8 mouse cellular contexts compared by ENCODE assay signal in genomic region chr15:99127851-99128522, GRCm38 (mm10). TPM values are rescaled to one million over a fixed set of nuclear protein-coding genes. Genes with fewer than 3 reads are reported as not detected.
DNase-seq lines count a peak whose midpoint lies in the region; ATAC-seq and TF ChIP-seq lines count a peak whose summit lies in the region.
"Had no signal": no experiment of that assay in that cellular context is flagged by ENCODE, and none has a peak within 500 bp of the region (broad histone marks: within the 10 kb centered on the region; RNA-seq: fewer than 3 reads in every experiment).

No protein-coding gene starts in this region.

- no peak overlapping the region for H3K27ac ChIP-seq in neural tube, embryonic 11.5 days (ENCODE audit: low read depth, low read length)
- H3K27ac ChIP-seq in hindbrain, embryonic 12.5 days: no peak overlapping the region
- no peak overlapping the region for H3K27ac ChIP-seq in liver, embryonic 16.5 days (ENCODE audit: low read length)
- H3K27ac ChIP-seq in thymus, adult 2 months (ENCODE audit: control insufficient read depth, insufficient read depth, low read length): no peak overlapping the region

- no peak for DNase-seq in neural tube, embryonic 11.5 days (ENCODE audit: low spot score)
- DNase-seq in neural tube, embryonic 10.5 days (ENCODE audit: extremely low spot score, low spot score): no peak
- DNase-seq in urinary bladder, adult 2 months (ENCODE audit: low spot score): no peak
- no peak for DNase-seq in thymus, adult 2 months
- DNase-seq in gastrocnemius, adult 18-20 months (ENCODE audit: low spot score): no peak
- DNase-seq: cerebellum, adult 11-12 months had no signal

- H3K4me2 ChIP-seq in neural tube, embryonic 11.5 days (ENCODE audit: low read depth): peak overlapping the region; percentile 68
- peak overlapping the region; percentile 71 for H3K4me2 ChIP-seq in hindbrain, embryonic 12.5 days (replicated peaks)
- H3K4me2 ChIP-seq in liver, embryonic 16.5 days (ENCODE audit: low read depth, low read length): 0 out of 2 replicates have a peak overlapping the region, but pooled peaks have one; percentile 14

- no peak for ATAC-seq in neural tube, embryonic 11.5 days (ENCODE audit: insufficient read depth, low FRiP score, low TSS enrichment)
- no peak for ATAC-seq in hindbrain, embryonic 12.5 days (ENCODE audit: low FRiP score)
- no peak for ATAC-seq in liver, embryonic 16.5 days (ENCODE audit: low read depth)

- H3K9me3 ChIP-seq in neural tube, embryonic 11.5 days (ENCODE audit: control insufficient read depth, low read length): no peaks in the 10 kb centered on the region
- no peaks in the 10 kb centered on the region for H3K9me3 ChIP-seq in hindbrain, embryonic 12.5 days (replicated peaks)
- H3K9me3 ChIP-seq in liver, embryonic 16.5 days (replicated peaks; ENCODE audit: control insufficient read depth, low read length): no peaks in the 10 kb centered on the region

- no peak for TF ChIP-seq POLR2A in thymus, adult 2 months (IDR thresholded peaks at IDR 0.05; ENCODE audit: control insufficient read depth, extremely low read depth, insufficient read depth, low read length, poor library complexity)

- peak overlapping the region; percentile 83 for H3K9ac ChIP-seq in neural tube, embryonic 11.5 days (ENCODE audit: low read length)
- H3K9ac ChIP-seq in hindbrain, embryonic 12.5 days: peak overlapping the region; percentile 91
- H3K9ac ChIP-seq in liver, embryonic 16.5 days (ENCODE audit: low read depth, low read length): no peak overlapping the region

- H3K36me3 ChIP-seq in neural tube, embryonic 11.5 days (ENCODE audit: control insufficient read depth, insufficient read depth, low read length): no peaks in the 10 kb centered on the region
- H3K36me3 ChIP-seq in hindbrain, embryonic 12.5 days: no peaks in the 10 kb centered on the region
- H3K36me3 ChIP-seq in liver, embryonic 16.5 days (ENCODE audit: control insufficient read depth, insufficient read depth): no peaks in the 10 kb centered on the region
- H3K36me3 ChIP-seq in thymus, adult 2 months (ENCODE audit: control insufficient read depth, insufficient read depth, low read length): no peaks in the 10 kb centered on the region

- peak overlapping the region; percentile 80 for H3K4me3 ChIP-seq in neural tube, embryonic 11.5 days (ENCODE audit: low read depth, low read length)
- peak overlapping the region; percentile 76 for H3K4me3 ChIP-seq in hindbrain, embryonic 12.5 days
- H3K4me3 ChIP-seq in liver, embryonic 16.5 days (ENCODE audit: low read depth, low read length): no peak overlapping the region
- no peak overlapping the region for H3K4me3 ChIP-seq in thymus, adult 2 months (ENCODE audit: control insufficient read depth, insufficient read depth, low read length)

- peaks cover 11% of the 10 kb centered on the region; the same call in 1 of the 2 replicates for H3K4me1 ChIP-seq in neural tube, embryonic 11.5 days (ENCODE audit: control insufficient read depth, insufficient read depth, low read length)
- H3K4me1 ChIP-seq in hindbrain, embryonic 12.5 days: peaks cover 33% of the 10 kb centered on the region
- peaks cover 3% of the 10 kb centered on the region for H3K4me1 ChIP-seq in liver, embryonic 16.5 days (ENCODE audit: control insufficient read depth, low read depth, low read length)
- peaks cover 27% of the 10 kb centered on the region for H3K4me1 ChIP-seq in thymus, adult 2 months (replicated peaks; ENCODE audit: control insufficient read depth, insufficient read depth, low read length)

- TF ChIP-seq CTCF in thymus, adult 2 months (IDR thresholded peaks at IDR 0.05; ENCODE audit: borderline replicate concordance, control insufficient read depth, extremely low read depth, insufficient read depth, low read length, poor library complexity): no peak

- 70% methylated on average over 6 of the region's 6 CpGs for WGBS in neural tube, embryonic 11.5 days
- 56% methylated on average over 6 of the region's 6 CpGs for WGBS in hindbrain, embryonic 12.5 days
- 41% methylated on average over 6 of the region's 6 CpGs for WGBS in liver, embryonic 16.5 days (ENCODE audit: insufficient replicate concordance)
- 85% methylated on average over 6 of the region's 6 CpGs for WGBS in thymus, adult 2 months

- H3K27me3 ChIP-seq in neural tube, embryonic 11.5 days (ENCODE audit: control insufficient read depth, insufficient read depth, low read length): no peaks in the 10 kb centered on the region
- H3K27me3 ChIP-seq in hindbrain, embryonic 12.5 days: no peaks in the 10 kb centered on the region
- H3K27me3 ChIP-seq in liver, embryonic 16.5 days (ENCODE audit: control insufficient read depth, insufficient read depth, low read depth, low read length): peaks cover 11% of the 10 kb centered on the region
- H3K27me3 ChIP-seq in thymus, adult 2 months (ENCODE audit: control insufficient read depth, insufficient read depth, low read length): no peaks in the 10 kb centered on the region

RNA-seq across cellular contexts. Expression of gene Spats2, which starts 2.3 kb away (rescaled TPM):
- polyA plus RNA-seq in neural tube, embryonic 11.5 days (2014; fragmentation: Nextera tagmentation; extraction: Ambion mirVana): 63.3 and 63.7 TPM in 2 replicates
- polyA plus RNA-seq in hindbrain, embryonic 12.5 days (2016; fragmentation: Nextera tagmentation; extraction: Ambion mirVana): 72.7 and 73.6 TPM in 2 replicates
- 5.5 and 6.0 TPM in 2 replicates for polyA plus RNA-seq in liver, embryonic 16.5 days (2015; fragmentation: Nextera tagmentation; extraction: Ambion mirVana)
- polyA plus RNA-seq in urinary bladder, adult 2 months (2012; rRNA removed): 14.2 and 14.3 TPM in 2 replicates
- polyA plus RNA-seq in thymus, adult 2 months (2012; rRNA removed): 11.8 and 12.2 TPM in 2 replicates
- 1 to 10 TPM; 3.8 to 4.6 TPM for total RNA-seq in gastrocnemius, adult 18-20 months (2021)

RNA-seq across cellular contexts. Expression of gene Dnajc22, which starts 35.0 kb away (rescaled TPM):
- 0.19 and 0.41 TPM in 2 replicates for polyA plus RNA-seq in neural tube, embryonic 11.5 days (2014; fragmentation: Nextera tagmentation; extraction: Ambion mirVana)
- 3.2 and 3.3 TPM in 2 replicates for polyA plus RNA-seq in hindbrain, embryonic 12.5 days (2016; fragmentation: Nextera tagmentation; extraction: Ambion mirVana)
- 18.5 and 19.2 TPM in 2 replicates for polyA plus RNA-seq in liver, embryonic 16.5 days (2015; fragmentation: Nextera tagmentation; extraction: Ambion mirVana)
- polyA plus RNA-seq in urinary bladder, adult 2 months (2012; rRNA removed): 0.10 TPM in 1 of 2 replicates, not detected in the other
- polyA plus RNA-seq in thymus, adult 2 months (2012; rRNA removed): 0.39 and 0.46 TPM in 2 replicates
- under 1 TPM in 1 of 2 experiments, not detected in 1; 0.19 TPM for total RNA-seq in gastrocnemius, adult 18-20 months (2021)

RNA-seq across cellular contexts. Expression of gene C1ql4, which starts 40.4 kb away (rescaled TPM):
- polyA plus RNA-seq in neural tube, embryonic 11.5 days (2014; fragmentation: Nextera tagmentation; extraction: Ambion mirVana): 3.0 and 3.2 TPM in 2 replicates
- polyA plus RNA-seq in hindbrain, embryonic 12.5 days (2016; fragmentation: Nextera tagmentation; extraction: Ambion mirVana): 18.4 and 18.7 TPM in 2 replicates
- not detected in 2 replicates for polyA plus RNA-seq in liver, embryonic 16.5 days (2015; fragmentation: Nextera tagmentation; extraction: Ambion mirVana)
- polyA plus RNA-seq in urinary bladder, adult 2 months (2012; rRNA removed): not detected in 2 replicates
- polyA plus RNA-seq in thymus, adult 2 months (2012; rRNA removed): 0.08 and 0.27 TPM in 2 replicates
- not detected for total RNA-seq in gastrocnemius, adult 18-20 months (2021)

RNA-seq across cellular contexts. Expression of gene Troap, which starts 53.6 kb away (rescaled TPM):
- polyA plus RNA-seq in neural tube, embryonic 11.5 days (2014; fragmentation: Nextera tagmentation; extraction: Ambion mirVana): 23.3 and 25.9 TPM in 2 replicates
- polyA plus RNA-seq in hindbrain, embryonic 12.5 days (2016; fragmentation: Nextera tagmentation; extraction: Ambion mirVana): 24.1 and 29.2 TPM in 2 replicates
- 13.3 and 15.2 TPM in 2 replicates for polyA plus RNA-seq in liver, embryonic 16.5 days (2015; fragmentation: Nextera tagmentation; extraction: Ambion mirVana)
- polyA plus RNA-seq in urinary bladder, adult 2 months (2012; rRNA removed): 0.78 and 1.5 TPM in 2 replicates
- polyA plus RNA-seq in thymus, adult 2 months (2012; rRNA removed): 40.8 and 57.0 TPM in 2 replicates
- under 1 TPM in 1 of 2 experiments, not detected in 1; 0.21 TPM for total RNA-seq in gastrocnemius, adult 18-20 months (2021)

Comparison
In these comparisons a context has a peak if more than half of its experiments do, and no peak if none do; other contexts are left out.
1. H3K4me2 ChIP-seq: peak in every context shown above with its lines; median percentile 71 in hindbrain, embryonic 12.5 days; 68 in neural tube, embryonic 11.5 days; 14 in liver, embryonic 16.5 days.
2. H3K4me3 ChIP-seq: peak in neural tube, embryonic 11.5 days (single experiment) and hindbrain, embryonic 12.5 days (single experiment); none in liver, embryonic 16.5 days (single experiment) and thymus, adult 2 months (single experiment).